Mouse (Mus musculus): ENCODE data around the gene Nedd9.

GRCm38 (mm10) chr13:41291466-41291974 lies 195.6 kb downstream of the Nedd9 start:
- TF ChIP-seq POLR2A (IDR thresholded peaks at IDR 0.05; ENCODE audit: insufficient read depth, low read length) = no peak
- no peak for TF ChIP-seq CTCF (IDR thresholded peaks at IDR 0.05; ENCODE audit: low read depth, low read length)

All from ES-Bruce4 (cell line).